In genomic region chr15:84025651-84026050, GRCm38 (mm10) we compare ENCODE assay signal across 23 mouse cellular contexts. TPM values are rescaled to one million over a fixed set of nuclear protein-coding genes. Genes with fewer than 3 reads are reported as not detected.
DNase-seq lines count a peak whose midpoint lies in the region; ATAC-seq lines count a peak whose summit lies in the region.
"Had no signal": no experiment of that assay in that cellular context is flagged by ENCODE, and none has a peak within 500 bp of the region (broad histone marks: within the 10 kb centered on the region; RNA-seq: fewer than 3 reads in every experiment).

No protein-coding gene starts in this region.

- H3K36me3 ChIP-seq in forebrain, embryonic 15.5 days: no peaks in the 10 kb centered on the region
- H3K36me3 ChIP-seq in forebrain, embryonic 16.5 days (ENCODE audit: control insufficient read depth, insufficient read depth): no peaks in the 10 kb centered on the region
- H3K36me3 ChIP-seq: embryonic facial prominence, embryonic 13.5 days; embryonic facial prominence, embryonic 15.5 days; forebrain, embryonic 10.5 days; G1E had no signal

- peak overlapping the region; percentile 29; the same call in 1 of the 2 replicates for H3K27ac ChIP-seq in forebrain, embryonic 15.5 days (replicated peaks)
- H3K27ac ChIP-seq in forebrain, embryonic 16.5 days (ENCODE audit: low read length): no peak overlapping the region; the same call in 1 of the 2 replicates
- H3K27ac ChIP-seq: embryonic facial prominence, embryonic 13.5 days; embryonic facial prominence, embryonic 15.5 days; forebrain, embryonic 10.5 days; forebrain, embryonic 13.5 days had no signal

- no peaks in the 10 kb centered on the region for H3K27me3 ChIP-seq in forebrain, embryonic 15.5 days
- H3K27me3 ChIP-seq in forebrain, embryonic 16.5 days (replicated peaks; ENCODE audit: control insufficient read depth, insufficient read depth, low read length): no peaks in the 10 kb centered on the region
- H3K27me3 ChIP-seq: embryonic facial prominence, embryonic 13.5 days; embryonic facial prominence, embryonic 15.5 days; forebrain, embryonic 13.5 days had no signal

- H3K4me3 ChIP-seq in forebrain, embryonic 15.5 days: no peak overlapping the region
- no peak overlapping the region for H3K4me3 ChIP-seq in forebrain, embryonic 16.5 days (replicated peaks; ENCODE audit: low read length)
- H3K4me3 ChIP-seq: embryonic facial prominence, embryonic 13.5 days; embryonic facial prominence, embryonic 15.5 days; erythroblast, embryonic 14.5 days; forebrain, embryonic 10.5 days; forebrain, embryonic 13.5 days had no signal

- H3K4me1 ChIP-seq in forebrain, embryonic 15.5 days: peaks cover 13% of the 10 kb centered on the region
- peaks cover 10% of the 10 kb centered on the region for H3K4me1 ChIP-seq in forebrain, embryonic 16.5 days (replicated peaks; ENCODE audit: control insufficient read depth, insufficient read depth, low read length)
- H3K4me1 ChIP-seq: embryonic facial prominence, embryonic 13.5 days; embryonic facial prominence, embryonic 15.5 days had no signal

- peak; percentile 31 to 35 for DNase-seq in cerebellum, postnatal 10 days
- DNase-seq in cerebellum, postnatal 25 days: no peak
- DNase-seq in R1 (ENCODE audit: low read depth, low spot score): peak; percentile 10
- DNase-seq in kidney, postnatal 10 days: no peak
- DNase-seq: adrenal gland, adult 2 months; adrenal gland, postnatal 10 days; adrenal gland, postnatal 25 days; B cell, adult 2 months; cerebellum, adult 11 months; cerebellum, adult 8-10 months; cerebellum, adult 9-11 months; cerebellum, postnatal 36 days; embryo, embryonic 11 days had no signal

- no peak overlapping the region for H3K9ac ChIP-seq in forebrain, embryonic 15.5 days (replicated peaks)
- H3K9ac ChIP-seq in forebrain, embryonic 16.5 days (replicated peaks; ENCODE audit: low read depth, low read length): no peak overlapping the region
- H3K9ac ChIP-seq: embryonic facial prominence, embryonic 13.5 days; embryonic facial prominence, embryonic 15.5 days; forebrain, embryonic 13.5 days had no signal

- 31% methylated on average over 8 of the region's 8 CpGs for WGBS in forebrain, embryonic 15.5 days
- 32% methylated on average over 8 of the region's 8 CpGs for WGBS in forebrain, embryonic 16.5 days

- ATAC-seq in forebrain, embryonic 15.5 days (replicated peaks): no peak
- no peak for ATAC-seq in forebrain, embryonic 16.5 days
- ATAC-seq: CD4-positive, CD25-positive, alpha-beta regulatory T cell, adult 4 months; forebrain, embryonic 13.5 days; Patski had no signal

- H3K4me2 ChIP-seq in forebrain, embryonic 15.5 days (replicated peaks): no peak overlapping the region
- no peak overlapping the region for H3K4me2 ChIP-seq in forebrain, embryonic 16.5 days (ENCODE audit: low read length)
- H3K4me2 ChIP-seq: embryonic facial prominence, embryonic 13.5 days; embryonic facial prominence, embryonic 15.5 days; forebrain, embryonic 13.5 days had no signal

- H3K9me3 ChIP-seq in forebrain, embryonic 15.5 days: no peaks in the 10 kb centered on the region
- H3K9me3 ChIP-seq in forebrain, embryonic 16.5 days (ENCODE audit: control insufficient read depth, low read length): no peaks in the 10 kb centered on the region
- H3K9me3 ChIP-seq: embryonic facial prominence, embryonic 13.5 days; embryonic facial prominence, embryonic 15.5 days; forebrain, embryonic 10.5 days; forebrain, embryonic 13.5 days had no signal

RNA-seq across cellular contexts. Expression of gene Efcab6, which starts 39.5 kb away (rescaled TPM):
- 3.7 and 4.3 TPM in 2 replicates for polyA plus RNA-seq in forebrain, embryonic 15.5 days (2015; fragmentation: Nextera tagmentation; extraction: Ambion mirVana)
- polyA plus RNA-seq in forebrain, embryonic 16.5 days (2015; fragmentation: Nextera tagmentation; extraction: Ambion mirVana): 2.8 and 3.7 TPM in 2 replicates
- polyA plus RNA-seq: adrenal gland, adult 2 months; CD4-positive, CD25-positive, alpha-beta regulatory T cell, adult 4 months; erythroblast, embryonic 14.5 days; G1E; Patski had no signal

Comparison
In these comparisons a context has a peak if more than half of its experiments do, and no peak if none do; other contexts are left out.
1. DNase-seq: peak in cerebellum, postnatal 10 days (2 of 2) and R1 (single experiment); none in cerebellum, postnatal 25 days (0 of 2) and kidney, postnatal 10 days (single experiment).